In the genomic region with DNA sequence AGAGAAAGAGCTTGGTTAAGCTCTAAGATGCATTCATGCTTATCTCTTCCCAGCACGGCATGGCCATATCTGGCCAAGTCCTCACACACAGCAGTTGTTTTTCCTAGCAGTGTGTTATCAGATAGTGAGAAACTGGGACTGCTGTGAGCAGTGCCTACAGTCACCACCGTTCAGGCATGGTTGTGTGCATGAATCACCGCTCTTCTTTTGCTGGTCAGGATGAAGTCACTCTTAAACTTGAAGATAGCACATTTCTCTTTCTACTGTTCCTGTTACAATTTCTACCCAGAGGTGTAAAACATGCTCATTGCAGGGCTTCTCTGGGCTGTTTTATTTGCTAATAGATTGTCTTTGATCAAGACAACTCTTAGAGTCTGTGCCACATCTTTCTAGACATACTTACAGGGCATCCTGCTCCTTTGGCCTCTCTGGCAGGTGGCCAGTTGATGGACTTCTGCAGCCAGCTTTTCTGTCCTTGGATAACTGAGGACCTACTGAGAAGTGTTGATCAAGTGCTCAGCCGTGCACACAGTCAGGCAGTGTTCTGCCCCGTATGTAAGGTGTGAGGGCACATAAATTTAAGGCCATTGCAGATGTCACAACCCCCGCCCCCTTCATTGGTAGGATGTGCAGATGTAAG, we compare ENCODE assay signal across 17 mouse cellular contexts.
A peak's percentile ranks its signal among the peaks of the same experiment; 100 is the strongest.
DNase-seq lines count a peak whose midpoint lies in the region.
"Had no signal": no experiment of that assay in that cellular context is flagged by ENCODE, and none has a peak within 500 bp of the region (broad histone marks: within the 10 kb centered on the region; RNA-seq: fewer than 3 reads in every experiment).

No protein-coding gene starts in this region.

- DNase-seq in cerebellum, adult 18-20 months = peak; percentile 39 to 44
- DNase-seq in cerebellum, adult 11 months = no peak
- peak; percentile 0 for DNase-seq in lung, postnatal 36 days
- DNase-seq in lung, adult 18-20 months = no peak
- DNase-seq in cerebellum, adult 9-10 months = peak; percentile 35
- DNase-seq in cerebellum, postnatal 14 days = peak; percentile 35 to 38
- no peak for DNase-seq in thymus, postnatal 0 days (ENCODE audit: low spot score)
- no peak for DNase-seq in thymus, postnatal 4 days
- DNase-seq: embryo, embryonic 11 days; gastrocnemius, postnatal 25 days; heart, adult 18-20 months; heart, postnatal 14 days; kidney, adult 18-20 months; kidney, postnatal 4 days; lung, postnatal 4 days; midbrain, embryonic 14.5 days; thymus, postnatal 14 days had no signal

Comparison
In these comparisons a context has a peak if more than half of its experiments do, and no peak if none do; other contexts are left out.
1. DNase-seq: peak in cerebellum, adult 18-20 months (2 of 2), lung, postnatal 36 days (single experiment), cerebellum, adult 9-10 months (single experiment) and cerebellum, postnatal 14 days (2 of 2); none in cerebellum, adult 11 months (single experiment), lung, adult 18-20 months (0 of 2), thymus, postnatal 0 days (single experiment) and thymus, postnatal 4 days (single experiment).